In the genomic region with DNA sequence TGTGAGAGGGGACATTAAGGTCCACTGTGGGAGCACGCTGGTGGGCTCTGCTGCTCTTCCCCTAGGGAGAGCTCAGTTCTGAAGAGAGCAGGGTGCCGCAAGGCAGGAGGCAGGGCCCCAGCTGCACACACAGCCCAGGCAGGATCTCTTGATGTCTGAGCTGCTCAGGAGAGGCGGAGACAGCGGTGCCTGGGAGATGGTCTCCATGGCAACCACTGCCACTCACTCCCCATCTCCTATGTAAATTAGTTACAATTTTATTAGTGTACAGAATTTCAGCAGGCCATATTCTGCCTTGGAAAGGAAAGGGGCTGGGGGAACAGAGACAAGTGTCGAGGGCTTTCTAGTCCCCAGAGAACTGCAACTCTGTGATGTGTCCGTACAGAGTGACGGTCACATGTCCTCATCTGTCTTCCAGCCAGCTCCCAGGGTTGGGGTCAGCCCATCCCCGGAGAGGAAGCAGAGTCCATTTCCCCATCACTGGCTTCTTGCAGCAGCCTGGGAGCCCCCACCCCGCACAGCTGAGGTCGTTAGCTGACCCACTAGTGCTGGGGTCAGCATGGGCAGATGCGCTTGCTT, we compare ENCODE assay signal across 8 mouse cellular contexts. TPM values are rescaled to one million over a fixed set of nuclear protein-coding genes. Genes with fewer than 3 reads are reported as not detected.
DNase-seq lines count a peak whose midpoint lies in the region; ATAC-seq lines count a peak whose summit lies in the region.

No protein-coding gene starts in this region.

- peak; percentile 82; the same call in 1 of the 2 replicates for ATAC-seq in intestine, embryonic 16.5 days

- H3K27ac ChIP-seq in intestine, embryonic 16.5 days (ENCODE audit: low read length) = peak overlapping the region; percentile 79

- no peak overlapping the region for H3K4me2 ChIP-seq in intestine, embryonic 16.5 days (ENCODE audit: low read depth, low read length)

- H3K9ac ChIP-seq in intestine, embryonic 16.5 days (ENCODE audit: low read depth, low read length) = peak overlapping the region; percentile 52

- DNase-seq in A20 (ENCODE audit: low read depth, low spot score) (peak; percentile 57), R1 (ENCODE audit: low read depth, low spot score) (peak; percentile 69)
- DNase-seq in forelimb bud, embryonic 11.5 days (ENCODE audit: low read depth, low spot score) = peak; percentile 52
- DNase-seq in left cerebral cortex, postnatal 14 days (ENCODE audit: low spot score in 2 of 2) = peak; percentile 88 to 96
- DNase-seq in neural tube, embryonic 10.5 days (ENCODE audit: extremely low spot score, low spot score) = peak; percentile 79
- peak; percentile 79 for DNase-seq in thymus, postnatal 4 days
- DNase-seq in gastrocnemius, postnatal 36 days = no peak

- H3K36me3 ChIP-seq in intestine, embryonic 16.5 days (ENCODE audit: control insufficient read depth, insufficient read depth, low read length) = no peaks in the 10 kb centered on the region

- H3K4me3 ChIP-seq in intestine, embryonic 16.5 days (ENCODE audit: low read length) = no peak overlapping the region

- intact Hi-C loops in left cerebral cortex, postnatal 14 days (cut with DNase I) = loop anchor here (5.0 kb wide), 1 partner anchor 175 kb away; a partner anchor contains a TSS
- intact Hi-C loops in gastrocnemius, postnatal 36 days (cut with DNase I) = no loop called here

- no peaks in the 10 kb centered on the region for H3K27me3 ChIP-seq in intestine, embryonic 16.5 days (replicated peaks; ENCODE audit: control insufficient read depth, insufficient read depth, low read length)

- H3K4me1 ChIP-seq in intestine, embryonic 16.5 days (ENCODE audit: control insufficient read depth, insufficient read depth, low read length) = peaks cover 32% of the 10 kb centered on the region

- 17% methylated on average over 11 of the region's 11 CpGs for WGBS in intestine, embryonic 16.5 days

- no peaks in the 10 kb centered on the region for H3K9me3 ChIP-seq in intestine, embryonic 16.5 days (ENCODE audit: control insufficient read depth, low read length)

RNA-seq across cellular contexts. Expression of a gene that starts 52.6 kb away (rescaled TPM):
- 0.58 and 0.99 TPM in 2 replicates for polyA plus RNA-seq in intestine, embryonic 16.5 days (2015; fragmentation: Nextera tagmentation; extraction: Ambion mirVana)
- total RNA-seq in left cerebral cortex, postnatal 14 days (2021) = 1 to 10 TPM; 3.4 to 4.5 TPM
- 1 to 10 TPM; 2.5 to 3.4 TPM for total RNA-seq in gastrocnemius, postnatal 36 days (2021)

Comparison
In these comparisons a context has a peak if more than half of its experiments do, and no peak if none do; other contexts are left out.
1. DNase-seq: peak in A20 (single experiment), R1 (single experiment), forelimb bud, embryonic 11.5 days (single experiment), left cerebral cortex, postnatal 14 days (2 of 2), neural tube, embryonic 10.5 days (single experiment) and thymus, postnatal 4 days (single experiment); none in gastrocnemius, postnatal 36 days (0 of 2).